In genomic region chr6:72714250-72714649, GRCm38 (mm10) we compare ENCODE assay signal across 11 mouse cellular contexts.
DNase-seq lines count a peak whose midpoint lies in the region; ATAC-seq and TF ChIP-seq lines count a peak whose summit lies in the region.
"Had no signal": no experiment of that assay in that cellular context is flagged by ENCODE, and none has a peak within 500 bp of the region (broad histone marks: within the 10 kb centered on the region; RNA-seq: fewer than 3 reads in every experiment).

No protein-coding gene starts in this region.

- H3K36me3 ChIP-seq in kidney, embryonic 14.5 days (ENCODE audit: control insufficient read depth, insufficient read depth, low read length) = no peaks in the 10 kb centered on the region
- no peaks in the 10 kb centered on the region for H3K36me3 ChIP-seq in kidney, adult 2 months (ENCODE audit: control insufficient read depth, insufficient read depth, low read length)
- H3K36me3 ChIP-seq in hindbrain, embryonic 12.5 days = no peaks in the 10 kb centered on the region; the same call in 1 of the 2 replicates
- H3K36me3 ChIP-seq in neural tube, embryonic 11.5 days (ENCODE audit: control insufficient read depth, insufficient read depth, low read length) = 0 out of 2 replicates have a peak, but pooled peaks cover 2% of the 10 kb centered on the region

- H3K4me3 ChIP-seq in kidney, embryonic 14.5 days (ENCODE audit: low read length) = no peak overlapping the region
- H3K4me3 ChIP-seq in kidney, adult 2 months (ENCODE audit: insufficient read depth, low read depth, low read length) = no peak overlapping the region
- H3K4me3 ChIP-seq in hindbrain, embryonic 12.5 days = no peak overlapping the region
- H3K4me3 ChIP-seq in neural tube, embryonic 11.5 days (ENCODE audit: low read depth, low read length) = no peak overlapping the region

- H3K4me1 ChIP-seq in kidney, embryonic 14.5 days (ENCODE audit: control insufficient read depth, insufficient read depth, low read length) = peaks cover 27% of the 10 kb centered on the region
- peaks cover 15% of the 10 kb centered on the region for H3K4me1 ChIP-seq in kidney, adult 2 months (ENCODE audit: control insufficient read depth, insufficient read depth, low read length)
- peaks cover 42% of the 10 kb centered on the region for H3K4me1 ChIP-seq in hindbrain, embryonic 12.5 days
- H3K4me1 ChIP-seq in neural tube, embryonic 11.5 days (ENCODE audit: control insufficient read depth, insufficient read depth, low read length) = peaks cover 31% of the 10 kb centered on the region

- no peaks in the 10 kb centered on the region for H3K27me3 ChIP-seq in kidney, embryonic 14.5 days (ENCODE audit: control insufficient read depth, insufficient read depth, low read length)
- H3K27me3 ChIP-seq in kidney, adult 2 months (replicated peaks; ENCODE audit: control insufficient read depth, insufficient read depth, low read length) = no peaks in the 10 kb centered on the region
- H3K27me3 ChIP-seq in hindbrain, embryonic 12.5 days = no peaks in the 10 kb centered on the region; the same call in 1 of the 2 replicates
- no peaks in the 10 kb centered on the region for H3K27me3 ChIP-seq in neural tube, embryonic 11.5 days (ENCODE audit: control insufficient read depth, insufficient read depth, low read length)

- H3K9me3 ChIP-seq in kidney, embryonic 14.5 days (ENCODE audit: control insufficient read depth, low read length) = no peaks in the 10 kb centered on the region
- no peaks in the 10 kb centered on the region for H3K9me3 ChIP-seq in hindbrain, embryonic 12.5 days (replicated peaks)
- H3K9me3 ChIP-seq in neural tube, embryonic 11.5 days (ENCODE audit: control insufficient read depth, low read length) = no peaks in the 10 kb centered on the region

- TF ChIP-seq POLR2A in kidney, adult 2 months (IDR thresholded peaks at IDR 0.05; ENCODE audit: low read depth, low read length) = no peak

- DNase-seq in embryo, embryonic 9.5 days (ENCODE audit: extremely low spot score) = peak; percentile 46
- no peak for DNase-seq in embryo, embryonic 10.5 days (ENCODE audit: low spot score)
- no peak for DNase-seq in kidney, adult 2 months
- peak; percentile 66 for DNase-seq in neural tube, embryonic 11.5 days (ENCODE audit: low spot score)
- no peak for DNase-seq in ovary, postnatal 36 days (ENCODE audit: low spot score)
- DNase-seq: cerebellum, adult 8-10 months; gastrocnemius, postnatal 25 days had no signal

- no peak for TF ChIP-seq CTCF in kidney, adult 2 months (conservative IDR thresholded peaks at IDR 0.05; ENCODE audit: insufficient read depth, insufficient read length, low read depth, low read length)

- H3K9ac ChIP-seq in kidney, embryonic 14.5 days (ENCODE audit: low read depth, low read length) = no peak overlapping the region
- H3K9ac ChIP-seq in hindbrain, embryonic 12.5 days = no peak overlapping the region
- H3K9ac ChIP-seq in neural tube, embryonic 11.5 days (ENCODE audit: low read length) = peak overlapping the region; percentile 14; the same call in 1 of the 2 replicates

- ATAC-seq in kidney, embryonic 14.5 days (ENCODE audit: low FRiP score, low TSS enrichment) = peak; percentile 90
- peak; percentile 77 for ATAC-seq in hindbrain, embryonic 12.5 days (ENCODE audit: low FRiP score)
- peak; percentile 33; the same call in 1 of the 2 replicates for ATAC-seq in neural tube, embryonic 11.5 days (ENCODE audit: insufficient read depth, low FRiP score, low TSS enrichment)
- no peak for ATAC-seq in erythroblast, adult 5-6 weeks (replicated peaks; ENCODE audit: low FRiP score, poor library complexity, severe bottlenecking)

- no peak overlapping the region for H3K4me2 ChIP-seq in kidney, embryonic 14.5 days (replicated peaks; ENCODE audit: low read depth, low read length)
- no peak overlapping the region for H3K4me2 ChIP-seq in hindbrain, embryonic 12.5 days (replicated peaks)
- no peak overlapping the region for H3K4me2 ChIP-seq in neural tube, embryonic 11.5 days (ENCODE audit: low read depth)
- H3K4me2 ChIP-seq: liver, embryonic 11.5 days had no signal

- WGBS in kidney, embryonic 14.5 days = 15% methylated on average over 9 of the region's 9 CpGs
- 45% methylated on average over 9 of the region's 9 CpGs for WGBS in kidney, adult 2 months
- WGBS in hindbrain, embryonic 12.5 days = 33% methylated on average over 9 of the region's 9 CpGs
- 23% methylated on average over 9 of the region's 9 CpGs for WGBS in neural tube, embryonic 11.5 days

- peak overlapping the region; percentile 34 for H3K27ac ChIP-seq in kidney, embryonic 14.5 days (ENCODE audit: low read depth, low read length)
- H3K27ac ChIP-seq in kidney, adult 2 months (ENCODE audit: insufficient read depth, low read depth, low read length) = no peak overlapping the region
- H3K27ac ChIP-seq in hindbrain, embryonic 12.5 days = peak overlapping the region; percentile 49; the same call in 1 of the 2 replicates
- H3K27ac ChIP-seq in neural tube, embryonic 11.5 days (ENCODE audit: low read depth, low read length) = no peak overlapping the region

Comparison
In these comparisons a context has a peak if more than half of its experiments do, and no peak if none do; other contexts are left out.
1. DNase-seq: peak in embryo, embryonic 9.5 days (single experiment) and neural tube, embryonic 11.5 days (single experiment); none in embryo, embryonic 10.5 days (single experiment), kidney, adult 2 months (single experiment) and ovary, postnatal 36 days (single experiment).
2. H3K27ac ChIP-seq: peak in kidney, embryonic 14.5 days (single experiment) and hindbrain, embryonic 12.5 days (single experiment); none in kidney, adult 2 months (single experiment) and neural tube, embryonic 11.5 days (single experiment).